Mouse (Mus musculus) midbrain, embryonic 13.5 days (tissue): Measurements from ENCODE around the gene Adra2b. TPM values are rescaled to one million over a fixed set of nuclear protein-coding genes. Genes with fewer than 3 reads are reported as not detected.

ENCODE experiments used
- ATAC-seq: fragments of 200-750 bp; cut with Nextera tagmentation; 2 replicates; pipeline ENCODE4 v1.8.0; 2017; ENCODE audit warnings: mild to moderate bottlenecking, moderate TSS enrichment, moderate library complexity
- H3K27ac ChIP-seq: fragments of 300-500 bp; sonication (generic); 2 replicates; pipeline ENCODE4 v1.5.1; 2015; ENCODE audit warnings: inconsistent platforms, mild to moderate bottlenecking, moderate library complexity
- H3K27me3 ChIP-seq: fragments of 300-500 bp; sonication (generic); 2 replicates; pipeline ENCODE4 v1.6.1; 2015; ENCODE audit warnings: mild to moderate bottlenecking, inconsistent platforms
- H3K36me3 ChIP-seq: fragments of 300-500 bp; sonication (generic); 2 replicates; pipeline ENCODE4 v1.6.1; 2015; ENCODE audit warnings: mild to moderate bottlenecking, inconsistent platforms
- H3K4me1 ChIP-seq: fragments of 300-500 bp; sonication (generic); replicated peaks from 2 replicates; pipeline ENCODE4 v1.6.1; 2015; ENCODE audit warnings: inconsistent platforms
- H3K4me2 ChIP-seq: fragments of 300-500 bp; sonication (generic); replicated peaks from 2 replicates; pipeline ENCODE4 v1.6.1; 2015; ENCODE audit warnings: moderate library complexity, mild to moderate bottlenecking, inconsistent platforms
- H3K4me3 ChIP-seq: fragments of 300-500 bp; sonication (generic); replicated peaks from 2 replicates; pipeline ENCODE4 v1.5.1; 2015; ENCODE audit warnings: mild to moderate bottlenecking, inconsistent platforms
- H3K9ac ChIP-seq: fragments of 300-500 bp; sonication (generic); replicated peaks from 2 replicates; pipeline ENCODE4 v1.6.1; 2015; ENCODE audit warnings: mild to moderate bottlenecking, inconsistent platforms
- H3K9me3 ChIP-seq: fragments of 300-500 bp; sonication (generic); 2 replicates; pipeline ENCODE4 v1.6.1; 2016; ENCODE audit warnings: mild to moderate bottlenecking, inconsistent platforms
- WGBS: fragments of 180-500 bp; shearing (Covaris S2); methylation state at CpG from one replicate; pipeline ENCODE4 v1.1.7; 2015; 5-methylcytosine and 5-hydroxymethylcytosine counted together
- polyA plus RNA-seq: library from polyadenylated mRNA; unstranded; fragments of >200 nt; fragmentation: Nextera tagmentation; extraction: Ambion mirVana; gene quantifications from 2 replicates; pipeline ENCODE4 v1.2.1, GENCODE M21; 2015

Gene Adra2b
- polyA plus RNA-seq, 1 experiment from 2014 or later = 0.12 TPM

DNA sequence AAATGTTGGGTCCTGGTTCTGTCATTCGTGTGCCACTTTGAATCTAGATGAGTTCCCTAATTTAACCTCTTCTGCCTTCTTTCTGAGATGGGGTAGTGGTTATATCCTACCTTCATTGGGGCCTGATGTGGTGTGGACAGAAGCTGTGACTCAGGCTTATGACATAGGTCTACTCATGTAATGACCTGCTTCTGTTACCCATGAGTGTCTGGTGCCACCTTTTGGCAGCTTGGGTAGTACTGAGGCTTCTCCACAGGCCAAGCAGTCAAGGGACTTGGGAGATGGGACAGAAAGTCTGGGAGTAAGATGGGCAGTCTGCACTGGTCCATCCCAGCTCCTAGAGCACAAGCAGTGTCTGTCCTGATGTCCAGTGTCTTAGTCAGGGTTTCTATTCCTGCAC lies 16.7 kb upstream of the Adra2b start:
- no peaks in the 10 kb centered on the region for H3K36me3 ChIP-seq
- H3K27ac ChIP-seq = no peak overlapping the region
- H3K9me3 ChIP-seq = no peaks in the 10 kb centered on the region
- H3K9ac ChIP-seq = no peak overlapping the region
- H3K27me3 ChIP-seq = 0 out of 2 replicates have a peak, but pooled peaks cover 5% of the 10 kb centered on the region
- H3K4me1 ChIP-seq = no peaks in the 10 kb centered on the region
- no peak overlapping the region for H3K4me2 ChIP-seq
- H3K4me3 ChIP-seq = no peak overlapping the region
- ATAC-seq = no peak
- 63% methylated on average over 1 of the region's 1 CpGs for WGBS

DNA sequence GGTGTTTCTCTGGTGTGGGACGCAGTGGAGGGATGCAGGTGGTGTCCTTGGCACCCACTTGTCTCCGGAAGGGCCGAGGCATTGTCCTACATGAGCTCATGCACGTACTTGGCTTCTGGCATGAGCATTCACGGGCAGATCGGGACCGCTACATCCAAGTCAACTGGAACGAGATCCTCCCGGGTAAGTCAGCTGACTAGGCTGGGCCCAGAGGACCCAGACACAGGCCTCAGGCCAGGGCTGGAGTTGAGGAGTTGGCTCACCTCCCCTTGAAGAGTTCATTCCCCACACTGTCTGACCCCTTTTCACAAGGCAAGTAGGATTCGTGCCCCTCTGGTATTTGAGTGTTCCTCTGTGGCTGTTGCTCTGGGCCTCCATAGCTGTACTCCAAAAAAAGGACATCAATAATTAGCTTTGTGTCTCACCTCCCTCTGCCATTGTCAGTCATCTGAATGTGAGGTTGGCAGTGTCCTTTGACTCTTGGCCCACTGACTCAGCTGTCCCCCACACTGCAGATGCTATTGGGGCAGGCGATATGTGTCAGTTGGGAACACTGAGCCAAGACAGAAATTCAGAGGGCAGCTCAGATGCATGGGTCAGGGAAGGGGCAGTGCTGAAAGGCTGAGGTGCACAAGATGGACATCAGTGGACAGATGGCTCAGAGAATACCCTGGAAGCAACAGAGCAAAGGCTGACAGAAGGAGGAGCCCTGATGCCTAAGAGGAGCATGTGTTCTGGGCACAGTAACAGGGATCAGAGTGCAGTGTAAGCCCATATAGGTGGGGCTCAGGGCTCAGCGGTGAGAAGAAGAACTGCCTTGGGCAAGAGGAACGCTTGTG lies 15.6 kb upstream of the Adra2b start:
- WGBS = 82% methylated on average over 13 of the region's 13 CpGs

DNA sequence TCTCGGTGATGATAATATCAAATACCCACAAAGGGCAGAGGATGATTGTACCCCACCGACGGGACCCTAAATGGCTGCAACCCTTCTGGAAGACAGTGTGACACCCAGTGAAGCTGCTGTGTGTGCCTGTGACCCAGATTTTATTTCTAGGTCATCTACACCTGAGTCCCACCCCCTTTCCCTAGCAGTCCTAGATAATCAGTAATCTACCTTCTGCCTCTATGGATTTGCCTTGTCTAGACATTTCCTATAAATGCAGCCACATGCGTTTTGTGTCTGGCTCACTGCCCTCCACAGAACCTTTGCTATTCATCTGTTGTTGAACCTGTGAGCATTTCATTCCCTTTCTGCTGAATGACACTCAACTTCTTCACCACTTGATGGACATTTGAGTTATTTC lies 9.1 kb upstream of the Adra2b start:
- Histone ChIP-seq H3K9me3 (no peaks in the 10 kb centered on the region), H3K36me3 (no peaks in the 10 kb centered on the region), H3K27ac (no peak overlapping the region), H3K9ac (no peak overlapping the region), H3K4me1 (no peaks in the 10 kb centered on the region), H3K4me3 (no peak overlapping the region), H3K4me2 (no peak overlapping the region), H3K27me3 (no peaks in the 10 kb centered on the region)
- WGBS = 87% methylated on average over 4 of the region's 4 CpGs
- no peak for ATAC-seq

More for the DNA sequence above, 15.6 kb upstream of the Adra2b start:
- Histone ChIP-seq H3K27ac (no peak overlapping the region), H3K36me3 (no peaks in the 10 kb centered on the region), H3K4me3 (no peak overlapping the region), H3K4me1 (no peaks in the 10 kb centered on the region), H3K9me3 (no peaks in the 10 kb centered on the region), H3K4me2 (no peak overlapping the region), H3K27me3 (0 out of 2 replicates have a peak, but pooled peaks cover 5% of the 10 kb centered on the region), H3K9ac (no peak overlapping the region)
- no peak for ATAC-seq

GRCm38 (mm10) chr2:127363282-127363652 lies 259 bp downstream of the Adra2b start:
- WGBS = 1% methylated on average over 28 of the region's 28 CpGs
- no peak overlapping the region for H3K27ac ChIP-seq
- H3K4me3 ChIP-seq = peak overlapping the region; percentile 42
- peaks cover 80% of the 10 kb centered on the region for H3K27me3 ChIP-seq
- H3K36me3 ChIP-seq = no peaks in the 10 kb centered on the region
- H3K9me3 ChIP-seq = no peaks in the 10 kb centered on the region
- H3K4me1 ChIP-seq = peaks cover 21% of the 10 kb centered on the region
- H3K9ac ChIP-seq = peak overlapping the region; percentile 46; the same call in 1 of the 2 replicates
- peak; percentile 43 for ATAC-seq
- peak overlapping the region; percentile 71 for H3K4me2 ChIP-seq

DNA sequence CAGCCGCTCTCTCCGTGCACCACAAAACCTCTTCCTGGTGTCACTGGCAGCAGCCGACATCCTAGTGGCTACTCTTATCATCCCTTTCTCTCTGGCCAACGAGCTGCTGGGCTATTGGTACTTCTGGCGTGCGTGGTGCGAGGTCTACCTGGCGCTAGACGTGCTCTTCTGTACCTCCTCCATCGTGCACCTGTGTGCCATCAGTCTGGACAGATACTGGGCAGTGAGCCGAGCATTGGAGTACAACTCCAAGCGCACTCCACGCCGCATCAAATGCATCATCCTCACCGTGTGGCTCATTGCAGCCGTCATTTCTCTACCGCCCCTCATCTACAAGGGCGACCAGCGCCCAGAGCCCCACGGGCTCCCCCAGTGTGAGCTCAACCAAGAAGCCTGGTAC lies 688 bp downstream of the Adra2b start:
- WGBS = 6% methylated on average over 20 of the region's 20 CpGs
- Histone ChIP-seq H3K27me3 (peaks cover 80% of the 10 kb centered on the region), H3K27ac (no peak overlapping the region), H3K4me3 (peak overlapping the region; percentile 42), H3K36me3 (no peaks in the 10 kb centered on the region), H3K9ac (no peak overlapping the region), H3K4me2 (peak overlapping the region; percentile 71), H3K9me3 (no peaks in the 10 kb centered on the region), H3K4me1 (peaks cover 21% of the 10 kb centered on the region)
- peak; percentile 16; the same call in 1 of the 2 replicates for ATAC-seq

DNA sequence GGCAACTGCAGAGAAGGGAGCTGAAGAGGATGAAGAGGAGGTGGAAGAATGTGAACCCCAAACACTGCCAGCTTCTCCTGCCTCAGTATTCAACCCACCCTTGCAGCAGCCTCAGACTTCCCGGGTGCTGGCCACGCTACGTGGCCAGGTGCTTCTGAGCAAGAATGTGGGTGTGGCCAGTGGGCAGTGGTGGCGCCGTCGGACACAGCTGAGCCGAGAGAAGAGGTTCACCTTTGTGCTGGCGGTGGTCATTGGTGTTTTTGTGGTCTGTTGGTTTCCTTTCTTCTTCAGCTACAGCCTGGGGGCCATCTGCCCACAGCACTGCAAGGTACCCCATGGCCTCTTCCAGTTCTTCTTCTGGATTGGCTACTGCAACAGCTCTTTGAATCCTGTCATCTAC lies 1.4 kb downstream of the Adra2b start:
- ATAC-seq = no peak
- H3K9ac ChIP-seq = no peak overlapping the region
- no peak overlapping the region for H3K4me2 ChIP-seq
- no peak overlapping the region for H3K4me3 ChIP-seq
- H3K4me1 ChIP-seq = peaks cover 21% of the 10 kb centered on the region
- peaks cover 78% of the 10 kb centered on the region for H3K27me3 ChIP-seq
- H3K36me3 ChIP-seq = no peaks in the 10 kb centered on the region
- no peak overlapping the region for H3K27ac ChIP-seq
- WGBS = 25% methylated on average over 8 of the region's 8 CpGs
- no peaks in the 10 kb centered on the region for H3K9me3 ChIP-seq

- 75% methylated on average over 10 of the region's 10 CpGs for WGBS
- Histone ChIP-seq H3K36me3 (no peaks in the 10 kb centered on the region), H3K27me3 (peaks cover 51% of the 10 kb centered on the region), H3K9ac (no peak overlapping the region), H3K4me1 (peaks cover 21% of the 10 kb centered on the region), H3K4me3 (no peak overlapping the region), H3K9me3 (no peaks in the 10 kb centered on the region), H3K27ac (no peak overlapping the region), H3K4me2 (no peak overlapping the region)
- no peak for ATAC-seq
Observed at GRCm38 (mm10) chr2:127367126-127367820, 4.3 kb downstream of the Adra2b start.

DNA sequence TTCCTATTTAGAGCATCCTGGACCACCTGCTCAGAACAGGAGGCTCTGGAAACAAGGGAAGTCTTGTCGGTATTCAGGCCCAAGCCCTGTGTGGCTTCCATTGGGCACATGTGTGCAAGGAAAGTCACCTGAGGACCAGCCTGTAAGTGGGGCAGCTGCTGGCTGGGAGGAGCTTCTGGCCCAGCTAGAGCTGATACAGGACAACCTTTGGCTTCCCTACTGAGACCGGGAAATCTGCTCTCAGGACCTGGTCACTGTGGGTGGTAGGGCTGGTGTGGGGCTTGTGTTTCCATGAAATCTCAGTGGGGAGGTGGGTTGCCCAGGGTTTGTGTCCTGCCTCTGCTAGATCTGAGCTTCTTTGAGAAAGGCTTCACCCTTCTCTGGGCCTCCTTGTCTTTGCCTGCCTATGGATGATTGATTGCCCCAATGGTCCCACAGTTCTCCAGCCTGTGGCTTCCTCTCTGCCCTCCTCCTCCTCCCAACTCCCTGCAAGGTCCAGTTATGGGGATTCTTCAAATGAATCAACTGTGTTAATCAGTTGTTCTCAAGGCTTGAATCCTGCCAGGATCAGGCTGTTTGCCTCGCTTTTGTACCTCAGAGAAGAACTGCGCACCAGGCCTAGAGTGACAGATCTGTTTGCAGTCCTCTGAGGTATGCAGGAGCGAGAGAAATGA lies 6.8 kb downstream of the Adra2b start:
- ATAC-seq = no peak
- WGBS = 70% methylated on average over 5 of the region's 5 CpGs
- Histone ChIP-seq H3K4me3 (no peak overlapping the region), H3K9ac (no peak overlapping the region), H3K27ac (no peak overlapping the region), H3K4me2 (no peak overlapping the region), H3K36me3 (no peaks in the 10 kb centered on the region), H3K27me3 (peaks cover 26% of the 10 kb centered on the region), H3K4me1 (0 out of 2 replicates have a peak, but pooled peaks cover 5% of the 10 kb centered on the region), H3K9me3 (no peaks in the 10 kb centered on the region)

- Histone ChIP-seq H3K4me1 (0 out of 2 replicates have a peak, but pooled peaks cover 1% of the 10 kb centered on the region), H3K4me2 (no peak overlapping the region), H3K27me3 (peaks cover 18% of the 10 kb centered on the region), H3K9ac (no peak overlapping the region), H3K27ac (no peak overlapping the region), H3K36me3 (no peaks in the 10 kb centered on the region), H3K9me3 (no peaks in the 10 kb centered on the region), H3K4me3 (no peak overlapping the region)
- no peak for ATAC-seq
- 58% methylated on average over 9 of the region's 9 CpGs for whole genome bisulfite sequencing
Observed at GRCm38 (mm10) chr2:127370561-127371483, 7.8 kb downstream of the Adra2b start.

DNA sequence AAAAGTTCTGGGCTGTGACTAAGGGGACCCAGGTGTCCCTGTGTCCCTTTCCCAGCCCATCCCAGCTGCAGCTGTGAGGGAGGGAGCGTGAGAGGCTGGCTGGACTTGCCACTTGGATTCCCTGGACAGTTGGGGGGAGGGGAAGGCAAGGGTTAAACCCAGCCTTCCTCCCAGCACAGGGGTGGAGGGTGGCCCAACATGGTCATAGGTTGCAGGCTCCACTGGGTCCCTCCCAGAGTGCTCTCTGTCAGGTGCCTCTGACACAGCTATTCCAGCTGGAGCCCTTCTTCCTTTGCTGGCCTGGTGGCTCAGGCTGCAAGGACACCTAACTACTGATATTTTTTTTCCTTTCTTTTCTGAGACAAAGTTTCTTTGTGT lies 8.5 kb downstream of the Adra2b start:
- H3K4me1 ChIP-seq = no peaks in the 10 kb centered on the region
- 83% methylated on average over 1 of the region's 1 CpGs for WGBS
- H3K9ac ChIP-seq = no peak overlapping the region
- no peak overlapping the region for H3K4me3 ChIP-seq
- no peaks in the 10 kb centered on the region for H3K36me3 ChIP-seq
- peaks cover 11% of the 10 kb centered on the region for H3K27me3 ChIP-seq
- H3K9me3 ChIP-seq = no peaks in the 10 kb centered on the region
- ATAC-seq = no peak
- no peak overlapping the region for H3K27ac ChIP-seq
- no peak overlapping the region for H3K4me2 ChIP-seq

- Histone ChIP-seq H3K4me1 (no peaks in the 10 kb centered on the region), H3K9me3 (no peaks in the 10 kb centered on the region), H3K4me2 (no peak overlapping the region), H3K9ac (no peak overlapping the region), H3K4me3 (no peak overlapping the region), H3K36me3 (no peaks in the 10 kb centered on the region), H3K27me3 (0 out of 2 replicates have a peak, but pooled peaks cover 7% of the 10 kb centered on the region), H3K27ac (no peak overlapping the region)
- WGBS = 85% methylated on average over 2 of the region's 2 CpGs
- ATAC-seq = no peak
Observed at GRCm38 (mm10) chr2:127372082-127372481, 9.1 kb downstream of the Adra2b start.
